Mouse (Mus musculus) bone marrow, adult 2 months (tissue): ENCODE data around the gene Marf1. TPM values are rescaled to one million over a fixed set of nuclear protein-coding genes. Genes with fewer than 3 reads are reported as not detected.

Experiments used
- H3K27ac ChIP-seq: fragments of 200-500 bp; 2 replicates; pipeline ENCODE4 v1.5.1; 2012; ENCODE audit warnings: low read depth, mild to moderate bottlenecking, control low read depth, inconsistent platforms, low read length; ENCODE audit not compliant: control insufficient read depth, poor library complexity, insufficient read depth
- H3K4me1 ChIP-seq: fragments of 200-500 bp; 2 replicates; pipeline ENCODE4 v1.6.1; 2011; ENCODE audit warnings: low read length; ENCODE audit not compliant: control insufficient read depth, insufficient read depth
- H3K4me3 ChIP-seq: fragments of 200-500 bp; replicated peaks from 2 replicates; pipeline ENCODE3; 2011; ENCODE audit warnings: mild to moderate bottlenecking, low read depth, low read length, control low read depth; ENCODE audit not compliant: control insufficient read depth
- CTCF ChIP-seq: fragments of 200-500 bp; IDR thresholded peaks from 2 replicates; pipeline ENCODE4 v1.5.1; 2011; ENCODE audit warnings: low read length, control low read depth; ENCODE audit not compliant: control insufficient read depth, insufficient read depth
- POLR2A ChIP-seq: fragments of 200-500 bp; IDR thresholded peaks from 2 replicates; pipeline ENCODE4 v1.6.1; 2011; ENCODE audit warnings: low read depth, mild to moderate bottlenecking, control low read depth, low read length, borderline replicate concordance; ENCODE audit not compliant: control insufficient read depth
- WGBS: fragments of 180-500 bp; shearing (Covaris S2); methylation state at CpG from one replicate; pipeline ENCODE4 v1.1.7; 2018; 5-methylcytosine and 5-hydroxymethylcytosine counted together
- polyA plus RNA-seq: library from polyadenylated mRNA; stranded (reverse); fragments of >200 nt; gene quantifications from 2 replicates; pipeline ENCODE4 v1.2.4, GENCODE M21; 2011; ENCODE audit warnings: low replicate concordance; ENCODE audit not compliant: missing spikeins, insufficient read depth, insufficient read length

Gene Marf1
- polyA plus RNA-seq, 1 experiment: 31.2 TPM

- 97% methylated on average over 1 of the region's 1 CpGs for WGBS
- Histone ChIP-seq H3K27ac (no peak overlapping the region), H3K4me3 (no peak overlapping the region), H3K4me1 (no peaks in the 10 kb centered on the region)
- TF ChIP-seq CTCF (no peak), POLR2A (no peak)
Observed at GRCm38 (mm10) chr16:14125253-14125652, 37.9 kb downstream of the Marf1 start.

GRCm38 (mm10) chr16:14124709-14125108 is 38.4 kb downstream of the Marf1 start:
- H3K4me3 ChIP-seq: no peak overlapping the region
- no peaks in the 10 kb centered on the region for H3K4me1 ChIP-seq
- 94% methylated on average over 7 of the region's 7 CpGs for WGBS
- no peak overlapping the region for H3K27ac ChIP-seq
- TF ChIP-seq POLR2A: no peak
- TF ChIP-seq CTCF: no peak

GRCm38 (mm10) chr16:14123901-14124300 is 39.2 kb downstream of the Marf1 start:
- no peak overlapping the region for H3K27ac ChIP-seq
- TF ChIP-seq CTCF (no peak), POLR2A (no peak)
- whole genome bisulfite sequencing: 90% methylated on average over 2 of the region's 2 CpGs
- no peaks in the 10 kb centered on the region for H3K4me1 ChIP-seq
- H3K4me3 ChIP-seq: no peak overlapping the region

- no peak overlapping the region for H3K4me3 ChIP-seq
- H3K4me1 ChIP-seq: no peaks in the 10 kb centered on the region
- no peak overlapping the region for H3K27ac ChIP-seq
- TF ChIP-seq CTCF: no peak
- TF ChIP-seq POLR2A: no peak
Observed at GRCm38 (mm10) chr16:14122586-14122985, 40.6 kb downstream of the Marf1 start.

GRCm38 (mm10) chr16:14121563-14121962 is 41.6 kb downstream of the Marf1 start:
- H3K4me3 ChIP-seq: no peak overlapping the region
- H3K4me1 ChIP-seq: no peaks in the 10 kb centered on the region
- no peak overlapping the region for H3K27ac ChIP-seq
- TF ChIP-seq CTCF: no peak
- TF ChIP-seq POLR2A: no peak
- 91% methylated on average over 7 of the region's 7 CpGs for WGBS

GRCm38 (mm10) chr16:14120941-14121340 is 42.2 kb downstream of the Marf1 start:
- H3K4me1 ChIP-seq: no peaks in the 10 kb centered on the region
- no peak overlapping the region for H3K27ac ChIP-seq
- no peak overlapping the region for H3K4me3 ChIP-seq
- 87% methylated on average over 5 of the region's 5 CpGs for WGBS
- TF ChIP-seq CTCF: no peak
- no peak for TF ChIP-seq POLR2A

GRCm38 (mm10) chr16:14117299-14117698 is 45.9 kb downstream of the Marf1 start:
- Histone ChIP-seq H3K27ac (no peak overlapping the region), H3K4me3 (no peak overlapping the region), H3K4me1 (no peaks in the 10 kb centered on the region; the same call in 1 of the 2 replicates)
- WGBS: 64% methylated on average over 2 of the region's 2 CpGs
- TF ChIP-seq CTCF (no peak), POLR2A (no peak)

- H3K4me1 ChIP-seq: no peaks in the 10 kb centered on the region; the same call in 1 of the 2 replicates
- WGBS: 71% methylated on average over 3 of the region's 3 CpGs
- no peak overlapping the region for H3K27ac ChIP-seq
- H3K4me3 ChIP-seq: no peak overlapping the region
- no peak for TF ChIP-seq POLR2A
- no peak for TF ChIP-seq CTCF
Observed at GRCm38 (mm10) chr16:14112742-14113141, 50.4 kb downstream of the Marf1 start.

GRCm38 (mm10) chr16:14112133-14112532 is 51.0 kb downstream of the Marf1 start:
- H3K27ac ChIP-seq: no peak overlapping the region
- TF ChIP-seq POLR2A (no peak), CTCF (no peak)
- H3K4me1 ChIP-seq: no peaks in the 10 kb centered on the region; the same call in 1 of the 2 replicates
- WGBS: 28% methylated on average over 2 of the region's 2 CpGs
- no peak overlapping the region for H3K4me3 ChIP-seq
